Mouse (Mus musculus): ENCODE measurements at regions not wholly inside any gene's neighbourhood (a gene's known extent, or its start where the extent isn't known, plus 50 kb on each side); places are given as distances from the start of the nearest gene placed in this dataset.
A peak's percentile ranks its signal among the peaks of the same experiment; 100 is the strongest.

GRCm38 (mm10) chr1:103057006-103057405 lies 1711.3 kb upstream of the Cdh20 start:
- no peaks in the 10 kb centered on the region for H3K36me3 ChIP-seq (ENCODE audit: control insufficient read depth, insufficient read depth)
- no peak overlapping the region for H3ac ChIP-seq (ENCODE audit: control insufficient read depth, insufficient read length)
- no peak for TF ChIP-seq SRF (IDR thresholded peaks at IDR 0.05; ENCODE audit: control insufficient read depth, insufficient read length, low read depth)
- TF ChIP-seq TCF12 (IDR thresholded peaks at IDR 0.05; ENCODE audit: insufficient read depth, poor library complexity, severe bottlenecking) = peak; percentile 31
- H3K4me3 ChIP-seq = no peak overlapping the region
- H3K4me2 ChIP-seq (ENCODE audit: low read depth) = peak overlapping the region; percentile 39
- no peaks in the 10 kb centered on the region for H3K79me2 ChIP-seq (ENCODE audit: control insufficient read depth, insufficient read depth)
- H3K27me3 ChIP-seq (ENCODE audit: control insufficient read depth, insufficient read depth, insufficient read length) = no peaks in the 10 kb centered on the region

- TF ChIP-seq MYOG (IDR thresholded peaks at IDR 0.05; ENCODE audit: control insufficient read depth in 1 of 3, insufficient read depth in 1 of 3, insufficient read length in 2 of 3, low read depth in 2 of 3) (no peak), MAX (IDR thresholded peaks at IDR 0.05; ENCODE audit: low read depth) (no peak), POLR2AphosphoS2 (IDR thresholded peaks at IDR 0.05; ENCODE audit: insufficient read length, low read depth) (no peak), TCF12 (IDR thresholded peaks at IDR 0.05; ENCODE audit: insufficient read depth, poor library complexity, severe bottlenecking) (no peak), SRF (IDR thresholded peaks at IDR 0.05; ENCODE audit: control insufficient read depth, insufficient read length, low read depth) (no peak), CEBPB (IDR thresholded peaks at IDR 0.05; ENCODE audit: insufficient read depth, poor library complexity, severe bottlenecking) (no peak), USF1 (IDR thresholded peaks at IDR 0.05; ENCODE audit: low read depth) (no peak), REST (IDR thresholded peaks at IDR 0.05; ENCODE audit: insufficient read depth, insufficient read length) (no peak), TCF3 (IDR thresholded peaks at IDR 0.05; ENCODE audit: insufficient read length, low read depth) (no peak), POLR2A (IDR thresholded peaks at IDR 0.05; ENCODE audit: insufficient read length, low read depth) (no peak), E2F4 (IDR thresholded peaks at IDR 0.05; ENCODE audit: insufficient read depth) (no peak), MYOD1 (IDR thresholded peaks at IDR 0.05; ENCODE audit: control insufficient read depth in 1 of 3, insufficient read length in 2 of 3, low read depth in 2 of 3) (no peak)
- no peak overlapping the region for H3K4me2 ChIP-seq (ENCODE audit: low read depth)
- H3K4me3 ChIP-seq = no peak overlapping the region
- no peak overlapping the region for H3ac ChIP-seq (ENCODE audit: control insufficient read depth, insufficient read length)
- no peaks in the 10 kb centered on the region for H3K79me2 ChIP-seq (ENCODE audit: control insufficient read depth, insufficient read depth)
- H3K36me3 ChIP-seq (ENCODE audit: control insufficient read depth, insufficient read depth) = no peaks in the 10 kb centered on the region
- no peaks in the 10 kb centered on the region for H3K27me3 ChIP-seq (ENCODE audit: control insufficient read depth, insufficient read depth, insufficient read length)
Observed at GRCm38 (mm10) chr1:103071045-103071444, 1697.3 kb upstream of the Cdh20 start.

DNA sequence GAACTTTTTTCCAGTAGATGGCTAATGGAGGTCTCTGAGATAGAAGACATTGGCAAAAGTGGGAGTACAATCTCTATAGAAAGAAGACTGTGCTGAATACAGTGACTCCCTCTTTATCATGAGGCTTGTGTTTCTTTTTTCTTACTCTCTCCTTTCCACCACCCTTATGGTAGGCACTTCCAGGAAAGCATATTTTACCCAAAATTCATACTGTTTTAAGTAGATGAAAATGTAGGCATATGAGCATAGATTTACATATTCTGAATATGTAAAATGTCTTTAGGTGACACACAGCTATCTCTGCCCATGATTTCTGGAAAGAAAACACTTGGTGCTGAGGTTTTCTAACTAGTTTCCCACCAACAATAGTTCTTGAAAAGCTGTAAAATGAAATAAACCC lies 1691.7 kb upstream of the Cdh20 start:
- Histone ChIP-seq H3K36me3 (ENCODE audit: control insufficient read depth, insufficient read depth) (no peaks in the 10 kb centered on the region), H3K4me3 (no peak overlapping the region), H3ac (ENCODE audit: control insufficient read depth, insufficient read length) (no peak overlapping the region), H3K4me2 (ENCODE audit: low read depth) (no peak overlapping the region), H3K79me2 (ENCODE audit: control insufficient read depth, insufficient read depth) (no peaks in the 10 kb centered on the region), H3K27me3 (ENCODE audit: control insufficient read depth, insufficient read depth, insufficient read length) (no peaks in the 10 kb centered on the region)
- TF ChIP-seq USF1 (IDR thresholded peaks at IDR 0.05; ENCODE audit: low read depth) = no peak
- TF ChIP-seq E2F4 (IDR thresholded peaks at IDR 0.05; ENCODE audit: insufficient read depth) = no peak
- no peak for TF ChIP-seq CEBPB (IDR thresholded peaks at IDR 0.05; ENCODE audit: insufficient read depth, poor library complexity, severe bottlenecking)
- TF ChIP-seq TCF12 (IDR thresholded peaks at IDR 0.05; ENCODE audit: insufficient read depth, poor library complexity, severe bottlenecking) = no peak
- no peak for TF ChIP-seq MAX (IDR thresholded peaks at IDR 0.05; ENCODE audit: low read depth)
- TF ChIP-seq MYOG (IDR thresholded peaks at IDR 0.05; ENCODE audit: control insufficient read depth in 1 of 3, insufficient read depth in 1 of 3, insufficient read length in 2 of 3, low read depth in 2 of 3) = no peak
- TF ChIP-seq TCF3 (IDR thresholded peaks at IDR 0.05; ENCODE audit: insufficient read length, low read depth) = no peak
- no peak for TF ChIP-seq MYOD1 (IDR thresholded peaks at IDR 0.05; ENCODE audit: control insufficient read depth in 1 of 3, insufficient read length in 2 of 3, low read depth in 2 of 3)
- TF ChIP-seq REST (IDR thresholded peaks at IDR 0.05; ENCODE audit: insufficient read depth, insufficient read length) = no peak
- TF ChIP-seq SRF (IDR thresholded peaks at IDR 0.05; ENCODE audit: control insufficient read depth, insufficient read length, low read depth) = no peak
- no peak for TF ChIP-seq POLR2A (IDR thresholded peaks at IDR 0.05; ENCODE audit: insufficient read length, low read depth)

DNA sequence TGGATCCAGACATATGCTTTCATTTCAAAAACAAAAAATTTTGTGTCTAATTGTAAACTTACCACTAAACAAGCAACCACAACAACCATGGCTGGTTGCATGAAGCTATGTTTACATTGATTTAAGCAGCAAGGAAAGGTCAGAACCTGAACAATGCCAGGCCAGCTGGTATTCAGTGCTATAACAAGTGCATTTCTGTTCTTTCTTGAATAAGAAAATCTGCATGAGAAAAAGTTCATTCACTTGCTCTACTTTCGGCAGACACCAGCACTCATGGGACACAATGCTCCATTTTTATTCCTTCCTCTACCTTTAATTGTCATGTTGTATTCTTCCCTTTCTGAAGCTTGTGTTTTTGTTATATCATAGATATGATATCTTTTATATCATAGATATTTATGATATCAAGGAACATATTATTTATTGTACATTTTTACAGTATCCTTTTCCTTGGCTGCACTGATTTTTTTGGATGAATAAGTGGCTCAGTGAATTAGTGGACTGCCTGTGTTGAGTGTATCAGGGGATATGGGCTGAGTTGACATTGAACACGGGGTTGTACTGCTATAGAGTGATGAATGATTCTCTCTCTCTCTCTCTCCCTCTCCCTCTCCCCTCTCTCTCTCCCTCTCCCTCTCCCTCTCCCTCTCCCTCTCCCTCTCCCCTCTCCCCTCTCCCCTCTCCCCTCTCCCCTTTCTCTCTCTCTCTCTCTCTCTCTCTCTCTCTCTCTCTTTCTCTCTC lies 1674.3 kb upstream of the Cdh20 start:
- TF ChIP-seq TCF3 (IDR thresholded peaks at IDR 0.05; ENCODE audit: insufficient read length, low read depth) (no peak), POLR2AphosphoS2 (IDR thresholded peaks at IDR 0.05; ENCODE audit: insufficient read length, low read depth) (no peak), SRF (IDR thresholded peaks at IDR 0.05; ENCODE audit: control insufficient read depth, insufficient read length, low read depth) (no peak), POLR2A (IDR thresholded peaks at IDR 0.05; ENCODE audit: insufficient read length, low read depth) (no peak), CEBPB (IDR thresholded peaks at IDR 0.05; ENCODE audit: insufficient read depth, poor library complexity, severe bottlenecking) (no peak), MYOG (IDR thresholded peaks at IDR 0.05; ENCODE audit: control insufficient read depth in 1 of 3, insufficient read depth in 1 of 3, insufficient read length in 2 of 3, low read depth in 2 of 3) (no peak), MYOD1 (IDR thresholded peaks at IDR 0.05; ENCODE audit: control insufficient read depth in 1 of 3, insufficient read length in 2 of 3, low read depth in 2 of 3) (no peak), REST (IDR thresholded peaks at IDR 0.05; ENCODE audit: insufficient read depth, insufficient read length) (no peak), MAX (IDR thresholded peaks at IDR 0.05; ENCODE audit: low read depth) (no peak), E2F4 (IDR thresholded peaks at IDR 0.05; ENCODE audit: insufficient read depth) (no peak)
- Histone ChIP-seq H3ac (ENCODE audit: control insufficient read depth, insufficient read length) (no peak overlapping the region), H3K4me2 (ENCODE audit: low read depth) (no peak overlapping the region), H3K79me2 (ENCODE audit: control insufficient read depth, insufficient read depth) (no peaks in the 10 kb centered on the region), H3K4me3 (no peak overlapping the region), H3K27me3 (ENCODE audit: control insufficient read depth, insufficient read depth, insufficient read length) (no peaks in the 10 kb centered on the region), H3K36me3 (ENCODE audit: control insufficient read depth, insufficient read depth) (no peaks in the 10 kb centered on the region)

Data from myocyte (in vitro differentiated cells).